Mouse (Mus musculus) neural tube, embryonic 14.5 days (tissue): ENCODE data around the gene Tppp. TPM values are rescaled to one million over a fixed set of nuclear protein-coding genes. Genes with fewer than 3 reads are reported as not detected.
A peak's percentile ranks its signal among the peaks of the same experiment; 100 is the strongest.
"Not testable (repeated sequence)": the region's sequence is repeated elsewhere in the genome, so short reads cannot be mapped to it uniquely, and the experiment has no call there.

Source experiments
- ATAC-seq: fragments of 200-750 bp; cut with Nextera tagmentation; 2 replicates; pipeline ENCODE4 v1.8.0; 2017; ENCODE audit warnings: low read depth, mild to moderate bottlenecking, moderate TSS enrichment, moderate library complexity
- H3K27ac ChIP-seq: fragments of 300-500 bp; sonication (generic); 2 replicates; pipeline ENCODE4 v1.5.1; 2014; ENCODE audit warnings: low read depth, mild to moderate bottlenecking, control low read depth, low read length, moderate library complexity, mixed read lengths
- H3K27me3 ChIP-seq: fragments of 300-500 bp; sonication (generic); 2 replicates; pipeline ENCODE4 v1.6.1; 2014; ENCODE audit warnings: low read length; ENCODE audit not compliant: control insufficient read depth, insufficient read depth
- H3K36me3 ChIP-seq: fragments of 300-500 bp; sonication (generic); 2 replicates; pipeline ENCODE4 v1.6.1; 2014; ENCODE audit warnings: low read length, mixed read lengths; ENCODE audit not compliant: control insufficient read depth, insufficient read depth
- H3K4me1 ChIP-seq: fragments of 300-500 bp; sonication (generic); 2 replicates; pipeline ENCODE4 v1.6.1; 2014; ENCODE audit warnings: low read length; ENCODE audit not compliant: control insufficient read depth, insufficient read depth
- H3K4me2 ChIP-seq: fragments of 300-500 bp; sonication (generic); 2 replicates; pipeline ENCODE4 v1.6.1; 2014; ENCODE audit warnings: mild to moderate bottlenecking, low read depth, low read length, control low read depth
- H3K4me3 ChIP-seq: fragments of 300-500 bp; sonication (generic); 2 replicates; pipeline ENCODE4 v1.5.1; 2014; ENCODE audit warnings: low read depth, low read length, control low read depth, mixed read lengths
- H3K9ac ChIP-seq: fragments of 300-500 bp; sonication (generic); replicated peaks from 2 replicates; pipeline ENCODE4 v1.6.1; 2014; ENCODE audit warnings: low read depth, mild to moderate bottlenecking, control low read depth, low read length, mixed read lengths
- H3K9me3 ChIP-seq: fragments of 300-500 bp; sonication (generic); 2 replicates; pipeline ENCODE4 v1.6.1; 2016; ENCODE audit warnings: low read length; ENCODE audit not compliant: control insufficient read depth
- WGBS: fragments of 180-500 bp; shearing (Covaris S2); extraction: QIAGEN DNeasy Blood & Tissue Kit; methylation state at CpG from one replicate; pipeline ENCODE4 v1.1.7; 2014; 5-methylcytosine and 5-hydroxymethylcytosine counted together
- polyA plus RNA-seq: library from polyadenylated mRNA; unstranded; fragments of >200 nt; fragmentation: Nextera tagmentation; extraction: Ambion mirVana; gene quantifications from 2 replicates; pipeline ENCODE4 v1.2.1, GENCODE M21; 2014

Tppp gene
- polyA plus RNA-seq, 1 experiment from 2014 or later: 13.3 TPM

- no peaks in the 10 kb centered on the region for H3K27me3 ChIP-seq
- no peak overlapping the region for H3K9ac ChIP-seq
- H3K27ac ChIP-seq: no peak overlapping the region
- WGBS: 80% methylated on average over 5 of the region's 5 CpGs
- no peak for ATAC-seq
- no peak overlapping the region for H3K4me3 ChIP-seq
- no peaks in the 10 kb centered on the region for H3K36me3 ChIP-seq
- no peaks in the 10 kb centered on the region for H3K4me1 ChIP-seq
- H3K4me2 ChIP-seq: no peak overlapping the region
- H3K9me3 ChIP-seq: no peaks in the 10 kb centered on the region
Measured at GRCm38 (mm10) chr13:73991267-73991666, 17.9 kb upstream of the Tppp start.

GRCm38 (mm10) chr13:73996456-73996855 lies 12.8 kb upstream of the Tppp start:
- ATAC-seq: no peak
- Histone ChIP-seq H3K4me2 (no peak overlapping the region), H3K27ac (no peak overlapping the region), H3K4me3 (no peak overlapping the region), H3K9ac (no peak overlapping the region), H3K27me3 (no peaks in the 10 kb centered on the region), H3K36me3 (no peaks in the 10 kb centered on the region), H3K4me1 (no peaks in the 10 kb centered on the region), H3K9me3 (no peaks in the 10 kb centered on the region)
- 77% methylated on average over 4 of the region's 4 CpGs for WGBS

DNA sequence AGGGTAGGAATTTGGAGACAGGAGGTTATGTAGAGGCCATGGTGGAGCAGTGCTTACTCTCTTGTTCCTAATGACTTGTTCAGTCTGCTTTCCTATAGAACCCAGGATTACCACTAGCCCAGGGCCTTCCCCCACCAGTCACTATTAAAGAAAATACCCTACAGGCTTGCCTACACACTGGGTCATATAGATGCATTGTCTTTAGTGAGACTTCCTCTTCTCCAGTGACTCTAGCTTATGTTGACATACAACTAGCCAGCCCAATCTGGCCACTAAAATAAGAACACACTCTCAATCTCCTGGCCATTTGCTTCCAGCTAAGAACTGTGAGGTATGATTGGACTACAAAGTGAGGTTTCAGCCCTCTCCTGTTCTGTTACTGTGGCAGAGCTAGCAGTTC lies 8.7 kb upstream of the Tppp start:
- Histone ChIP-seq H3K27me3 (no peaks in the 10 kb centered on the region), H3K4me1 (no peaks in the 10 kb centered on the region), H3K4me3 (no peak overlapping the region), H3K4me2 (no peak overlapping the region), H3K27ac (no peak overlapping the region), H3K36me3 (no peaks in the 10 kb centered on the region), H3K9me3 (no peaks in the 10 kb centered on the region), H3K9ac (no peak overlapping the region)
- no peak for ATAC-seq

- Histone ChIP-seq H3K36me3 (no peaks in the 10 kb centered on the region), H3K4me1 (no peaks in the 10 kb centered on the region), H3K27me3 (no peaks in the 10 kb centered on the region), H3K27ac (no peak overlapping the region), H3K9ac (no peak overlapping the region), H3K4me3 (no peak overlapping the region), H3K9me3 (no peaks in the 10 kb centered on the region), H3K4me2 (no peak overlapping the region)
- 86% methylated on average over 6 of the region's 6 CpGs for WGBS
- no peak for ATAC-seq
Measured at GRCm38 (mm10) chr13:74000961-74001360, 8.2 kb upstream of the Tppp start.

- 78% methylated on average over 4 of the region's 4 CpGs for WGBS
- Histone ChIP-seq H3K9me3 (no peaks in the 10 kb centered on the region), H3K4me2 (no peak overlapping the region), H3K36me3 (no peaks in the 10 kb centered on the region), H3K27me3 (no peaks in the 10 kb centered on the region), H3K4me3 (no peak overlapping the region), H3K9ac (no peak overlapping the region), H3K4me1 (no peaks in the 10 kb centered on the region), H3K27ac (no peak overlapping the region)
- ATAC-seq: no peak
Measured at GRCm38 (mm10) chr13:74001492-74001891, 7.7 kb upstream of the Tppp start.

DNA sequence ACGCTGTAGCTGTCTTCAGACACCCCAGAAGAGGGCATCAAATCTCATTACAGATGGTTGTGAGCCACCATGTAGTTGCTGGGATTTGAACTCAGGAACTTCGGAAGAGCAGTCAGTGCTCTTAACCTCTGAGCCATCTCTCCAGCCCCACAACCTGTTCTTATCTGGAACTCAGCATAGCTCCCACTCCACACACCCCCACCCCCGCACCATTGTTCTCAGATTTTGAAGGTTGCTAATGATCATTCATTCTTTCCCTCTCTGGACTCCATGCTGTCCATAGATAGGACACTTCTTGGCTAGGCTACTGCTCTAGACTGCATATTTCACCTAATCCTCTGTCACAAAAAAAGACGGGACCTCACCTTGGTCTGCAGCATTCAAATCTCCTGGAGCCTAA lies 2.3 kb upstream of the Tppp start:
- not testable (repeated sequence) for H3K36me3 ChIP-seq, H3K4me1 ChIP-seq, H3K27ac ChIP-seq, H3K4me2 ChIP-seq, H3K9me3 ChIP-seq, H3K27me3 ChIP-seq, H3K4me3 ChIP-seq, ATAC-seq, H3K9ac ChIP-seq
- 94% methylated on average over 4 of the region's 4 CpGs for WGBS

- not testable (repeated sequence) for H3K9me3 ChIP-seq, H3K27ac ChIP-seq, H3K9ac ChIP-seq, H3K4me1 ChIP-seq, H3K36me3 ChIP-seq, H3K27me3 ChIP-seq, ATAC-seq, H3K4me3 ChIP-seq, H3K4me2 ChIP-seq
- 83% methylated on average over 2 of the region's 2 CpGs for WGBS
Measured at GRCm38 (mm10) chr13:74008216-74008615, 991 bp upstream of the Tppp start.

DNA sequence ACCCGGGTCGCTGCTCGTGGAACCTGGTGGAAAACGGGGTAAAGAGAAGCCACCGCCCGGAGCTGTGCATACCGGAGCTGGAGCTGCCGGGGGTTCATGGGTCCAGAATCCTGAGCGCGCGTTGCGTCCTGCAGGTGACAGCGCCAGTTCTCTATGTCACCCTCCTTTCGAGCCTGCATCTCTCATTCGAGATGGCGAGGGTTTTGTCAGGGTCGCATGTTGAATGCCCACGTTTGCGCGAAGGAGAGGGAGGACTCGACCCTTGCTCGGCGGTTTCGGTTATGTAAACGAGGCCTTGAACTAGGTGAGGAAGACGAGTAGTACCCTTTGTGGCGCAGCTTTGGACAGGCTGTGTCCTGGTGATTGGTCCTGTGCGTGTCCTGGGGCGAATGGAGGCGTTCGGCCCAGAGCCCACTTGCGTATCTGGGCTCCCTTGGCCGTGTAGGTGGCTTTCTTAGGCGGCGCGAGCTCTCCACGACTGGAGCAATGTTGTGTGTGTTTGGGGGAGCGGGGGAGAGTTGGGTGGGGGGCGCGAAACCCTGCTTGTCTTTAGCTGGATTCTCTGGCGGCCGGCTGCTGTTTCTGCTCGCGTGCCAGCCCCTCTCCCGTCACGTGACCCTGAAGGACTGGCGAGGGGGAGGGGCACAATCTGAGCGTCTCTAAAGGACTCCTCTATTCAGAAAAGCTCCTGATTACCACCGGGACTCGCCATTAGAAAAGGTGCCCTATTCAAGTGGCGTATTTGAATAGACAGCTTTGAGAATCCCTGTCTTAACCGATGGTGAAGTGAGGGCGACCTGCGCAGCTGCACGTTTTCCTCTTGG lies 796 bp downstream of the Tppp start:
- H3K9ac ChIP-seq: peak overlapping the region; percentile 51
- 0 out of 2 replicates have a peak, but pooled peaks cover 5% of the 10 kb centered on the region for H3K4me1 ChIP-seq
- WGBS: under 1% methylated on average over 55 of the region's 55 CpGs
- ATAC-seq: peak; percentile 74
- no peaks in the 10 kb centered on the region for H3K9me3 ChIP-seq
- no peaks in the 10 kb centered on the region for H3K27me3 ChIP-seq
- H3K27ac ChIP-seq: peak overlapping the region; percentile 58
- peak overlapping the region; percentile 63 for H3K4me3 ChIP-seq
- H3K36me3 ChIP-seq: no peaks in the 10 kb centered on the region
- H3K4me2 ChIP-seq: peak overlapping the region; percentile 95

DNA sequence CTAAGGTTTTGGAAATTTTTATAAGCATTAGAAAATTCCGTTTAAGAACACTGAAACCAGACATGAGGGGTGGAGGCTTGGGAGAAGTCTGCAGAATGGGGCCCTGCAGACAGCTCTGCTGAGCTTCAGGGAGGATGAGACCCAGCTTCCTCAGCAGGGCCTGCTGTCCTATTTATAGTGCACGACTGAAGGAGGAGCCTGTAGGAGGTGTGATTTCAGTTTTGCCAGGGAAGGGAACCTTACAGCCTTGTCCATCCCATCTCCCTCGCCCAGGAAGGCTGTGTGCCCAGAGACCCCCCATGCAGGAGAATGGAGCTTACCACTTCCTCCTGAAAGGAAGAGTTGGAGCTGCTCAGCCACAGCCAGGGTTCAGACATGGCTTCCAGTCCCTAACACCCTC lies 1.5 kb downstream of the Tppp start:
- H3K4me1 ChIP-seq: 0 out of 2 replicates have a peak, but pooled peaks cover 5% of the 10 kb centered on the region
- H3K9ac ChIP-seq: peak overlapping the region; percentile 51
- H3K27me3 ChIP-seq: no peaks in the 10 kb centered on the region
- H3K36me3 ChIP-seq: no peaks in the 10 kb centered on the region
- H3K4me3 ChIP-seq: peak overlapping the region; percentile 63
- peak overlapping the region; percentile 95 for H3K4me2 ChIP-seq
- H3K9me3 ChIP-seq: no peaks in the 10 kb centered on the region
- H3K27ac ChIP-seq: peak overlapping the region; percentile 58
- peak; percentile 32 for ATAC-seq
- WGBS: 12% methylated on average over 3 of the region's 3 CpGs
